Mouse (Mus musculus): ENCODE results near the gene Zfp462. TPM values are rescaled to one million over a fixed set of nuclear protein-coding genes. Genes with fewer than 3 reads are reported as not detected.

Gene Zfp462
- total and polyA plus RNA-seq, 3 experiments, result not detected

DNA sequence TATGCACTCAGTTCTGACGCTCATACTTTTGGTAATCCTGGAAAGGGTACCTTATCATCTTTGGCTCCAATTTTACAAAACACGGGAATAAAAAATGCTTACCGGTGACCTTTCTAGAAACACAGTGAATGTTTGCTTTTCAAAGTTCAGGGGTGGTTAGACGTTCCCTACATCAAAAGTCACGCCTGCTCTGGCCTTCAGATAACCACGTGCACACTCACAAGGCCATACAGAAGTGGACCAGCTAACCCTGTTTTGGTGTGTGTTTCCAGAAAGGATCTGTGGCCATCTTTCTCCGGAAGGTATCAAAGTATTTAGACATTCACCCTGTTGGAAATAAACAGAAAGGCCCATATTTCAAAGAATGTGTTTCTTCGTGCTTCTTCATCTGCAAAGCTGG, 40.2 kb upstream of the Zfp462 start:
- Histone ChIP-seq H3K4me3 (replicated peaks in 1 of 3; ENCODE audit: low read depth in 2 of 3, low read length in 2 of 3, poor library complexity in 1 of 3) (no peak overlapping the region), H3K79me2 (replicated peaks; ENCODE audit: control insufficient read depth, extremely low read depth, insufficient read depth, poor library complexity, severe bottlenecking) (no peaks in the 10 kb centered on the region), H3K27ac (ENCODE audit: insufficient read depth, low read depth) (no peak overlapping the region), H3K36me3 (replicated peaks in 1 of 2; ENCODE audit: control insufficient read depth in 1 of 2, insufficient read depth in 1 of 2, low read length in 1 of 2) (no peaks in the 10 kb centered on the region), H3K27me3 (replicated peaks) (no peaks in the 10 kb centered on the region), H3K9ac (ENCODE audit: insufficient read depth, low read depth) (no peak overlapping the region), H3K4me1 (ENCODE audit: control insufficient read depth in 1 of 2, insufficient read depth in 2 of 2) (no peaks in the 10 kb centered on the region), H3K9me3 (replicated peaks; ENCODE audit: low read length) (peaks cover 5% of the 10 kb centered on the region), H3K4me2 (ENCODE audit: insufficient read depth, low read depth, poor library complexity, severe bottlenecking) (no peak overlapping the region)
- TF ChIP-seq CHD1 (IDR thresholded peaks at IDR 0.05; ENCODE audit: low read depth, low read length), result no peak
- no peak for TF ChIP-seq PAX5 (IDR thresholded peaks at IDR 0.05; ENCODE audit: low read length)
- TF ChIP-seq IRF4 (IDR thresholded peaks at IDR 0.05; ENCODE audit: low read depth, low read length), result no peak
- TF ChIP-seq SMC3 (IDR thresholded peaks at IDR 0.05; ENCODE audit: low read depth, low read length), result no peak
- no peak for TF ChIP-seq ZNF384 (IDR thresholded peaks at IDR 0.05; ENCODE audit: low read depth, low read length)
- no peak for TF ChIP-seq SIN3A (IDR thresholded peaks at IDR 0.05; ENCODE audit: low read length)
- no peak for TF ChIP-seq NELFE (IDR thresholded peaks at IDR 0.05; ENCODE audit: low read depth, low read length)
- TF ChIP-seq UBTF (IDR thresholded peaks at IDR 0.05; ENCODE audit: low read depth, low read length), result no peak
- TF ChIP-seq ELF1 (IDR thresholded peaks at IDR 0.05; ENCODE audit: low read depth, low read length), result no peak
- no peak for TF ChIP-seq ZKSCAN1 (IDR thresholded peaks at IDR 0.05; ENCODE audit: borderline replicate concordance, low read depth, low read length)
- no peak for TF ChIP-seq USF1 (IDR thresholded peaks at IDR 0.05; ENCODE audit: low read depth, low read length)
- no peak for TF ChIP-seq E2F4 (IDR thresholded peaks at IDR 0.05; ENCODE audit: insufficient replicate concordance, low read depth, low read length)
- TF ChIP-seq RCOR1 (conservative IDR thresholded peaks at IDR 0.05; ENCODE audit: low read depth, low read length), result no peak
- TF ChIP-seq KAT2A (IDR thresholded peaks at IDR 0.05; ENCODE audit: insufficient replicate concordance, low read length), result no peak
- TF ChIP-seq ETS1 (conservative IDR thresholded peaks at IDR 0.05; ENCODE audit: low read depth, low read length), result no peak
- TF ChIP-seq ZC3H11A (IDR thresholded peaks at IDR 0.05; ENCODE audit: low read depth, low read length), result no peak
- dilution Hi-C loops (cut with MboI; ENCODE audit: extremely low pct_ligation_motif_present, extremely low pct_unique_long_range_greater_than_20kb, low sequenced_read_pairs), result no loop called here
- in situ Hi-C loops (cut with MboI; ENCODE audit: low pct_ligation_motif_present, low pct_unique_long_range_greater_than_20kb, low sequenced_read_pairs), result no loop called here
- DNase-seq (ENCODE audit: extremely low read depth), result no peak

DNA sequence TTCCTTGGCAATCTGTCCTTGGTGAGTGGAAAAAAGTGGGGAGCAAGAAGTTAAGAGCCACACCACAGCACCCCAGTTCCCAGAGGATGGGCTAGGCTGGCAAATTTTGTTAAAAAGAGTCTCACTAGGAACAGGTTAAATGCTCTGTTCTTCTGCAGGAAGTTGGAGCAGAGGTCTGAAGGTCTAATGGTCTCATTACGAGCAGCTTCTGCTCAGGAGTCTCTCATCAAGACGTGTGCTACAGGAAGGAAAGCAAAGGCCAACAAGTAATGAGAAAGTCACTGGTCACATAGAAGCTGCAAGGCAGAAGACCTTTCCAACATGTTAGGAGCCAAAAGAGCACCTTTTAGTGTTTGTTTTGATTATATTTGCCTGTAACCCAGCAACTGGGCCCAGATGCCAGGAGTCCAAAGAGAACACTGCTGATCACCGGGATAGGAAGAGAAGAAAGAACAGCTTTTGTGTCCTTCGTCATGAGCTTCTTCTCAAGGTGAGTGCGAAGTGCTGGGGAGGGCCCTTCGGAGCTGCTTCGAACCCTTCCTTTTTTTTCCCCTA, 39.4 kb upstream of the Zfp462 start:
- Histone ChIP-seq H3K9ac (ENCODE audit: insufficient read depth, low read depth) (no peak overlapping the region), H3K4me1 (ENCODE audit: control insufficient read depth in 1 of 2, insufficient read depth in 2 of 2) (no peaks in the 10 kb centered on the region), H3K4me2 (ENCODE audit: insufficient read depth, low read depth, poor library complexity, severe bottlenecking) (no peak overlapping the region), H3K36me3 (replicated peaks in 1 of 2; ENCODE audit: control insufficient read depth in 1 of 2, insufficient read depth in 1 of 2, low read length in 1 of 2) (no peaks in the 10 kb centered on the region), H3K9me3 (replicated peaks; ENCODE audit: low read length) (peaks cover 5% of the 10 kb centered on the region), H3K79me2 (replicated peaks; ENCODE audit: control insufficient read depth, extremely low read depth, insufficient read depth, poor library complexity, severe bottlenecking) (no peaks in the 10 kb centered on the region), H3K27ac (ENCODE audit: insufficient read depth, low read depth) (no peak overlapping the region), H3K27me3 (replicated peaks) (no peaks in the 10 kb centered on the region), H3K4me3 (replicated peaks in 1 of 3; ENCODE audit: low read depth in 2 of 3, low read length in 2 of 3, poor library complexity in 1 of 3) (no peak overlapping the region)
- in situ Hi-C loops (cut with MboI; ENCODE audit: low pct_ligation_motif_present, low pct_unique_long_range_greater_than_20kb, low sequenced_read_pairs) (no loop called here), dilution Hi-C loops (cut with MboI; ENCODE audit: extremely low pct_ligation_motif_present, extremely low pct_unique_long_range_greater_than_20kb, low sequenced_read_pairs) (no loop called here)
- TF ChIP-seq ETS1 (conservative IDR thresholded peaks at IDR 0.05; ENCODE audit: low read depth, low read length) (no peak), MYC (IDR thresholded peaks at IDR 0.05; ENCODE audit: low read depth, low read length) (no peak), MAZ (IDR thresholded peaks at IDR 0.05; ENCODE audit: low read depth, low read length) (no peak), GABPA (IDR thresholded peaks at IDR 0.05; ENCODE audit: insufficient replicate concordance, low read depth, low read length) (no peak), POLR2AphosphoS2 (IDR thresholded peaks at IDR 0.05; ENCODE audit: low read depth, low read length) (no peak), CTCF (conservative IDR thresholded peaks at IDR 0.05 in 1 of 2, IDR thresholded peaks at IDR 0.05 in 1 of 2; ENCODE audit: low read depth in 2 of 2, low read length in 2 of 2) (no peak), CHD2 (IDR thresholded peaks at IDR 0.05; ENCODE audit: low read length) (no peak), POLR2A (IDR thresholded peaks at IDR 0.05; ENCODE audit: low read depth, low read length) (no peak), KAT2A (IDR thresholded peaks at IDR 0.05; ENCODE audit: insufficient replicate concordance, low read length) (no peak), SIN3A (IDR thresholded peaks at IDR 0.05; ENCODE audit: low read length) (no peak), MAX (IDR thresholded peaks at IDR 0.05; ENCODE audit: low read length) (no peak), ZKSCAN1 (IDR thresholded peaks at IDR 0.05; ENCODE audit: borderline replicate concordance, low read depth, low read length) (no peak), BHLHE40 (IDR thresholded peaks at IDR 0.05; ENCODE audit: low read depth, low read length) (no peak), IRF4 (IDR thresholded peaks at IDR 0.05; ENCODE audit: low read depth, low read length) (no peak), RAD21 (IDR thresholded peaks at IDR 0.05; ENCODE audit: low read depth, low read length) (no peak), MXI1 (IDR thresholded peaks at IDR 0.05; ENCODE audit: low read depth, low read length) (no peak), E2F4 (IDR thresholded peaks at IDR 0.05; ENCODE audit: insufficient replicate concordance, low read depth, low read length) (no peak), ZMIZ1 (IDR thresholded peaks at IDR 0.05; ENCODE audit: low read depth, low read length) (no peak), UBTF (IDR thresholded peaks at IDR 0.05; ENCODE audit: low read depth, low read length) (no peak), SMC3 (IDR thresholded peaks at IDR 0.05; ENCODE audit: low read depth, low read length) (no peak)
- DNase-seq (ENCODE audit: extremely low read depth), result no peak
